In the genomic region with DNA sequence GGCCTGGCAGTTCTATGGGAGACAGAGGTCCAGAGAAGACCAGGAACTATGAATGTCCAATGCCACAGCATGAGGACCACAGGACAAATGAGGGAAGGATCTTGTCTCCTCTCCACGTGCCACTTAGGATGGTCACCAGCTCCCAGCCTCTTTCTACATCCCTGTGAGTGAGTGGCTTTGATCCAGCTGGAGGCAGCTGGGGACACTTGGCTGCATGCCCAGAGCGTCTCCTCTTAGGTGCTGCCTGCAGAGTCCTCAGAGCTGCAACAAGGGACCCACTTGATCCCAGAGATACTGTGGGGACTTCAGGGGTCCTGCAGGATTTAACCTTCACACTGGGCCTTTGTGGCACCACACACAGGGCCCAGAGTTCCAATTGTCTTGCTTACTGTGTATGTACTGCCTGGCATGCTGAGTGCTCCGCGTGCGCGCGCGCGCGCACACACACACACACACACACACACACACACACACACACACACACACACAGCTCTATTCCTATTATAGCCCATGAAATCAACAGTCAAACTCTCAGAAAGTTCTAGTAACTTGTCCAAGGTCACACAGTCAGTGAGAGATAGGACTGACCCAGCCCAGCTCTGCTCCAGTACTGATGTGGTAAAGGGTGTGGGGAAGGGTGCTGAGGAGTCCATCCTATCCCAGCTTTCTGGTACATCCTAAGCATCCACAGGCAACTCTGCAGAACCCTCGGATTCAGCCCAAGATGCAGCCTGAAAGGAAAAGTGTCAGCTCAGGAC, we compare ENCODE assay signal across 9 mouse cellular contexts. TPM values are rescaled to one million over a fixed set of nuclear protein-coding genes. Genes with fewer than 3 reads are reported as not detected.
DNase-seq lines count a peak whose midpoint lies in the region; ATAC-seq and TF ChIP-seq lines count a peak whose summit lies in the region.
"Had no signal": no experiment of that assay in that cellular context is flagged by ENCODE, and none has a peak within 500 bp of the region (broad histone marks: within the 10 kb centered on the region; RNA-seq: fewer than 3 reads in every experiment).

No protein-coding gene starts in this region.

- H3K4me2 ChIP-seq in hindbrain, postnatal 0 days (ENCODE audit: low read depth, low read length) = no peak overlapping the region
- H3K4me2 ChIP-seq in hindbrain, embryonic 13.5 days = no peak overlapping the region
- no peak overlapping the region for H3K4me2 ChIP-seq in midbrain, embryonic 14.5 days (ENCODE audit: low read length)
- H3K4me2 ChIP-seq in forebrain, embryonic 14.5 days (ENCODE audit: low read length) = no peak overlapping the region

- H3K27ac ChIP-seq in hindbrain, postnatal 0 days = no peak overlapping the region
- no peak overlapping the region for H3K27ac ChIP-seq in hindbrain, embryonic 13.5 days
- no peak overlapping the region for H3K27ac ChIP-seq in midbrain, embryonic 14.5 days (replicated peaks; ENCODE audit: low read depth, low read length)
- H3K27ac ChIP-seq in midbrain, embryonic 10.5 days (replicated peaks) = no peak overlapping the region
- no peak overlapping the region for H3K27ac ChIP-seq in forebrain, embryonic 14.5 days (ENCODE audit: low read depth, low read length)
- H3K27ac ChIP-seq: kidney, postnatal 0 days had no signal

- no peak overlapping the region for H3K4me3 ChIP-seq in hindbrain, postnatal 0 days (ENCODE audit: low read length)
- no peak overlapping the region for H3K4me3 ChIP-seq in hindbrain, embryonic 13.5 days
- no peak overlapping the region for H3K4me3 ChIP-seq in midbrain, embryonic 14.5 days (replicated peaks; ENCODE audit: low read depth, low read length)
- no peak overlapping the region for H3K4me3 ChIP-seq in midbrain, embryonic 10.5 days
- no peak overlapping the region for H3K4me3 ChIP-seq in forebrain, embryonic 14.5 days (ENCODE audit: low read depth, low read length)

- H3K36me3 ChIP-seq in hindbrain, postnatal 0 days (ENCODE audit: insufficient read depth, low read length) = no peaks in the 10 kb centered on the region
- no peaks in the 10 kb centered on the region for H3K36me3 ChIP-seq in hindbrain, embryonic 13.5 days
- no peaks in the 10 kb centered on the region for H3K36me3 ChIP-seq in midbrain, embryonic 14.5 days (ENCODE audit: control insufficient read depth, insufficient read depth, low read length)
- H3K36me3 ChIP-seq in midbrain, embryonic 10.5 days = no peaks in the 10 kb centered on the region
- H3K36me3 ChIP-seq in forebrain, embryonic 14.5 days (ENCODE audit: control insufficient read depth, insufficient read depth, low read length) = no peaks in the 10 kb centered on the region

- DNase-seq in hindbrain, postnatal 0 days (ENCODE audit: low spot score) = peak; percentile 64
- peak; percentile 53 for DNase-seq in midbrain, embryonic 14.5 days
- no peak for DNase-seq in midbrain, embryonic 10.5 days (ENCODE audit: low spot score)
- DNase-seq in forebrain, embryonic 14.5 days (ENCODE audit: low spot score) = peak; percentile 71
- DNase-seq in kidney, postnatal 36 days = peak; percentile 17 to 60
- DNase-seq in cerebellum, adult 8-10 months = no peak
- DNase-seq in thymus, postnatal 25 days = no peak

- no peaks in the 10 kb centered on the region for H3K4me1 ChIP-seq in hindbrain, postnatal 0 days (ENCODE audit: insufficient read depth, low read length)
- peaks cover 8% of the 10 kb centered on the region; the same call in 1 of the 2 replicates for H3K4me1 ChIP-seq in hindbrain, embryonic 13.5 days (replicated peaks)
- H3K4me1 ChIP-seq in midbrain, embryonic 14.5 days (ENCODE audit: control insufficient read depth, insufficient read depth, low read length) = no peaks in the 10 kb centered on the region
- H3K4me1 ChIP-seq in midbrain, embryonic 10.5 days = no peaks in the 10 kb centered on the region
- no peaks in the 10 kb centered on the region for H3K4me1 ChIP-seq in forebrain, embryonic 14.5 days (ENCODE audit: control insufficient read depth, insufficient read depth, low read length)

- H3K9me3 ChIP-seq in hindbrain, postnatal 0 days (ENCODE audit: low read length) = no peaks in the 10 kb centered on the region
- H3K9me3 ChIP-seq in hindbrain, embryonic 13.5 days = no peaks in the 10 kb centered on the region
- H3K9me3 ChIP-seq in midbrain, embryonic 14.5 days (ENCODE audit: control insufficient read depth, low read length) = no peaks in the 10 kb centered on the region
- peaks cover 6% of the 10 kb centered on the region; the same call in 1 of the 2 replicates for H3K9me3 ChIP-seq in midbrain, embryonic 10.5 days (replicated peaks)
- H3K9me3 ChIP-seq in forebrain, embryonic 14.5 days (replicated peaks; ENCODE audit: control insufficient read depth, low read length) = no peaks in the 10 kb centered on the region

- no peaks in the 10 kb centered on the region for H3K27me3 ChIP-seq in hindbrain, postnatal 0 days (ENCODE audit: insufficient read depth, low read length)
- H3K27me3 ChIP-seq in hindbrain, embryonic 13.5 days = peaks cover 12% of the 10 kb centered on the region
- 0 out of 2 replicates have a peak, but pooled peaks cover 4% of the 10 kb centered on the region for H3K27me3 ChIP-seq in midbrain, embryonic 14.5 days (ENCODE audit: control insufficient read depth, insufficient read depth, low read length)
- peaks cover 11% of the 10 kb centered on the region for H3K27me3 ChIP-seq in midbrain, embryonic 10.5 days (ENCODE audit: low read depth, poor library complexity, severe bottlenecking)
- H3K27me3 ChIP-seq in forebrain, embryonic 14.5 days (replicated peaks; ENCODE audit: control insufficient read depth, insufficient read depth, low read length) = 0 out of 2 replicates have a peak, but pooled peaks cover under 1% of the 10 kb centered on the region

- TF ChIP-seq CTCF in hindbrain, postnatal 0 days (IDR thresholded peaks at IDR 0.05; ENCODE audit: low read depth) = no peak

- WGBS in hindbrain, postnatal 0 days = 76% methylated on average over 11 of the region's 11 CpGs
- 82% methylated on average over 11 of the region's 11 CpGs for WGBS in hindbrain, embryonic 13.5 days
- WGBS in midbrain, embryonic 14.5 days = 80% methylated on average over 11 of the region's 11 CpGs
- 89% methylated on average over 11 of the region's 11 CpGs for WGBS in midbrain, embryonic 10.5 days
- 76% methylated on average over 11 of the region's 11 CpGs for WGBS in forebrain, embryonic 14.5 days

- H3K9ac ChIP-seq in hindbrain, postnatal 0 days (replicated peaks; ENCODE audit: low read length) = no peak overlapping the region
- no peak overlapping the region for H3K9ac ChIP-seq in hindbrain, embryonic 13.5 days
- H3K9ac ChIP-seq in midbrain, embryonic 14.5 days (replicated peaks; ENCODE audit: low read length) = no peak overlapping the region
- no peak overlapping the region for H3K9ac ChIP-seq in forebrain, embryonic 14.5 days (ENCODE audit: low read length)

- ATAC-seq in hindbrain, postnatal 0 days = peak; percentile 55; the same call in 1 of the 2 replicates
- ATAC-seq in hindbrain, embryonic 13.5 days (ENCODE audit: low FRiP score) = no peak
- no peak for ATAC-seq in midbrain, embryonic 14.5 days (ENCODE audit: low FRiP score, low TSS enrichment)
- ATAC-seq in forebrain, embryonic 14.5 days = no peak; the same call in 1 of the 2 replicates

RNA-seq across cellular contexts. Expression of a gene that starts 9.0 kb away (rescaled TPM):
- 0.42 TPM in 1 of 2 replicates, not detected in the other for total RNA-seq in hindbrain, postnatal 0 days (2014; rRNA removed)
- 0.06 TPM in 2 replicates for polyA plus RNA-seq in hindbrain, postnatal 0 days (2015; fragmentation: Nextera tagmentation; extraction: Ambion mirVana)
- 0.06 TPM in 1 of 2 replicates, not detected in the other for polyA plus RNA-seq in hindbrain, embryonic 13.5 days (2015; fragmentation: Nextera tagmentation; extraction: Ambion mirVana)
- polyA plus RNA-seq in midbrain, embryonic 14.5 days (2014; fragmentation: Nextera tagmentation; extraction: Ambion mirVana) = not detected in 2 replicates
- polyA plus RNA-seq in midbrain, embryonic 10.5 days (2016; fragmentation: Nextera tagmentation; extraction: Ambion mirVana) = 0.06 TPM in 1 of 2 replicates, not detected in the other
- polyA plus RNA-seq in forebrain, embryonic 14.5 days (2014; fragmentation: Nextera tagmentation; extraction: Ambion mirVana) = 0.10 TPM in 1 of 2 replicates, not detected in the other
- polyA plus RNA-seq: kidney, postnatal 0 days had no signal

RNA-seq across cellular contexts. Expression of a gene that starts 21.2 kb away (rescaled TPM):
- total RNA-seq in hindbrain, postnatal 0 days (2014; rRNA removed) = not detected in 2 replicates
- not detected in 2 replicates for polyA plus RNA-seq in hindbrain, postnatal 0 days (2015; fragmentation: Nextera tagmentation; extraction: Ambion mirVana)
- polyA plus RNA-seq in hindbrain, embryonic 13.5 days (2015; fragmentation: Nextera tagmentation; extraction: Ambion mirVana) = not detected in 2 replicates
- not detected in 2 replicates for polyA plus RNA-seq in midbrain, embryonic 14.5 days (2014; fragmentation: Nextera tagmentation; extraction: Ambion mirVana)
- polyA plus RNA-seq in midbrain, embryonic 10.5 days (2016; fragmentation: Nextera tagmentation; extraction: Ambion mirVana) = not detected in 2 replicates
- not detected in 2 replicates for polyA plus RNA-seq in forebrain, embryonic 14.5 days (2014; fragmentation: Nextera tagmentation; extraction: Ambion mirVana)
- polyA plus RNA-seq: kidney, postnatal 0 days had no signal

RNA-seq across cellular contexts. Expression of a gene that starts 28.9 kb away (rescaled TPM):
- total RNA-seq in hindbrain, postnatal 0 days (2014; rRNA removed) = 121 and 123 TPM in 2 replicates
- 41.2 and 44.8 TPM in 2 replicates for polyA plus RNA-seq in hindbrain, postnatal 0 days (2015; fragmentation: Nextera tagmentation; extraction: Ambion mirVana)
- polyA plus RNA-seq in hindbrain, embryonic 13.5 days (2015; fragmentation: Nextera tagmentation; extraction: Ambion mirVana) = 80.7 and 80.8 TPM in 2 replicates
- polyA plus RNA-seq in midbrain, embryonic 14.5 days (2014; fragmentation: Nextera tagmentation; extraction: Ambion mirVana) = 105 and 116 TPM in 2 replicates
- polyA plus RNA-seq in midbrain, embryonic 10.5 days (2016; fragmentation: Nextera tagmentation; extraction: Ambion mirVana) = 51.4 and 55.2 TPM in 2 replicates
- 103 TPM in 2 replicates for polyA plus RNA-seq in forebrain, embryonic 14.5 days (2014; fragmentation: Nextera tagmentation; extraction: Ambion mirVana)

Comparison
In these comparisons a context has a peak if more than half of its experiments do, and no peak if none do; other contexts are left out.
1. DNase-seq: peak in hindbrain, postnatal 0 days (single experiment), midbrain, embryonic 14.5 days (single experiment), forebrain, embryonic 14.5 days (single experiment) and kidney, postnatal 36 days (2 of 2); none in midbrain, embryonic 10.5 days (single experiment), cerebellum, adult 8-10 months (single experiment) and thymus, postnatal 25 days (single experiment).